Mouse (Mus musculus) kidney, adult 18-20 months (tissue): ENCODE data around the gene Bcl7a.

Source experiments
- DNase-seq: peaks from one replicate; pipeline ENCODE4 v3.0.0; 2021

Bcl7a gene

DNA sequence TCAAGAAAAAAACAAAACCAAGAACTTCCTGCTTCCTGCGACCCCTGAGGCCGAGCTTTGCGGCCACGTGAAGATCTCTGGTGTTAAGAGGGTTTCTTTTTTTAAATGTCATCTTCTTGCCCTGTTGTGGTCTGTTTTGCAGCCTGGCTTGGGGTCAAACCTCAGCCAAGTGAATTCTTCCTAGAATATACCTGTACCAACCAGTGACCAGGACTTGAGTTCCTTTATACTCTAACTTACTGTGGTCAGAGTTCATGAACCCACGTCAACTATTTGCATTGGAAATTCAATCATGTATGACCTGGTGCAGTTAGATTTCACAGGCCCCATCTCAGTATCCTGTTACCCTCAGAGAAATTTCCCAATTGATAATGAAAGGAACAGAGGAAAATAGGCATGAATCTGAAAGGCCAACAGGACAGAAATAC is 35.9 kb downstream of the Bcl7a start:
- DNase-seq: no peak

DNA sequence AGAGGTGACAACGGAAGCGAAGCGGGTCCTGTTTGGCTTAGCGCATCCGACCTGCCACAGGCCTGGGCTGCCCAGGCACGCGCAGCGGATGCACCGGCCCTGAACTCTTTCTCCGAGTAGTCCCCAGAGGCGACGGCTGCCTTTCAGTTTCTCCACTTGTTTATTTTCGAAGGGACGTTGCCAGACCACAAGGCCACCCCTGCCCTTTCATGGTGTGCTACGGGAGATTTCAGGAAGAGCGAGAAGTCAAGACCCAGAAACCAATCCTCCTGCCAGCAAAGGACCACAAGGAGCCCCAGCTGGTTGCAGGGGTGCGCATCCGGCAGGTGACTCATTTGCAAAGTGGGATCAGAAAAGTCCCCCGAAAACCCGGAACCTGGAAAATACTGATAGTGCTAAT is 38.3 kb downstream of the Bcl7a start:
- peak; percentile 47 for DNase-seq

- DNase-seq: no peak
Observed at GRCm38 (mm10) chr5:123382686-123383085, 39.1 kb downstream of the Bcl7a start.

DNA sequence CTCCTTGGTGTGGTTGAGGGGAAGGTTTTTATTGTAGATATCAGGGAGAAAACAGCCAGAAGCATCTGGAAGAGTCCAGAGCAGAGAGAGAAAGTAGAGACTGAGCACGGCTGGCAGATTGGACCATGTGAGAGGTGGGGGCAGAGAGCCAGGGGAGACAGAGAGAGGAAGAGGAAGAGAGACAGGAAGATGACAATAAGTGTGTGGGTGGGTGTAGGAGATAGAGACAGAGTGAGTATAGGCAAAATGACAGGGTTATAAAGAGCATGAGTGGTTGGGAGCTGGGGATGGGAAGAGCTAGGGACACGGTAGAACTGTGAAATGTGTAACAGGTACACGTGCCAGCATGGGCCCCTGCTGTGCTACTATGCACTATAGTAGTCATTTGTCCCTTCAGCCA is 44.8 kb downstream of the Bcl7a start:
- DNase-seq: no peak

DNA sequence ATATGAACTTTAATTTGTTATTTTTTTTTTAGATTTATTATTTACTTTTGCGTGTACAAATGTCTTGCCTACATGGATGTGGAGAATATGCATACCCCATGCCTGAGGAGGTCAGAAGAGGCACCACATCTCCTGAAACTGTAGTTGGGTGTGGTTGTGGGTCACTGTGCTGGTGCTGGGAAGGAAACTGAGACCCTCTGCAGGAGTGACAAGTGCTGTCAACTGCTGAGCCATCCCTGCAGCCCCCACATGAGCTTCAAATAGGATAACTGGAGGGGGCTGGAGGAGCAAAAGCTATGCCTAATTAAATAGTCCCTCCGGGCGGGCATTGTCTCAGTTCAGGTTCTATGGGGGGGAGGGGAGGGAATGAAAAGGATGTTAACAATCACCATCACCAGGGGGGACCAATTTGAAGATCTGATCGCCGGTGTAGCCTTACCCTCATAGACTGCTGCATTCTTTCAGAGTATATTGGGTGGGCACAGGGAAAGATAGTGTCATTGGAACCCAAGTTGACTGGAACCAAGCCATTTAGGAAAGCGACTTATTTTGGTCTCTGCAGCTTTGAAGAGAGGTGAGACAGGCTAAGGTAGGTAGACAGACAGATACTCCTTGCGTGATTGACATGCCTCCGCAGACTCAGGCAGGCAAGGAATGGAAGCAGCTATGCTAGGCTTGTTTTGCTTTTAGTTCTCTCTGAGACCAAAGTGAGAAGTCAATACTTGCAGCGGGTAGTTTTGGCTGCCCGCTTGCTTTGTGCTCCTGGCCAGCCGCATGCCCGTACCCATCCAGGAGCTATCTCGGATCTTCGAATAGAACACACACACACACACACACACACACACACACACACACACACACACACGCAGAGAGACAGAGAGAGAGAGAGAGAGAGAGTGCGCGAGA is 47.2 kb downstream of the Bcl7a start:
- DNase-seq: no peak

- DNase-seq: no peak
Observed at GRCm38 (mm10) chr5:123391442-123391809, 47.8 kb downstream of the Bcl7a start.

- DNase-seq: no peak
Observed at GRCm38 (mm10) chr5:123393786-123394302, 50.2 kb downstream of the Bcl7a start.

DNA sequence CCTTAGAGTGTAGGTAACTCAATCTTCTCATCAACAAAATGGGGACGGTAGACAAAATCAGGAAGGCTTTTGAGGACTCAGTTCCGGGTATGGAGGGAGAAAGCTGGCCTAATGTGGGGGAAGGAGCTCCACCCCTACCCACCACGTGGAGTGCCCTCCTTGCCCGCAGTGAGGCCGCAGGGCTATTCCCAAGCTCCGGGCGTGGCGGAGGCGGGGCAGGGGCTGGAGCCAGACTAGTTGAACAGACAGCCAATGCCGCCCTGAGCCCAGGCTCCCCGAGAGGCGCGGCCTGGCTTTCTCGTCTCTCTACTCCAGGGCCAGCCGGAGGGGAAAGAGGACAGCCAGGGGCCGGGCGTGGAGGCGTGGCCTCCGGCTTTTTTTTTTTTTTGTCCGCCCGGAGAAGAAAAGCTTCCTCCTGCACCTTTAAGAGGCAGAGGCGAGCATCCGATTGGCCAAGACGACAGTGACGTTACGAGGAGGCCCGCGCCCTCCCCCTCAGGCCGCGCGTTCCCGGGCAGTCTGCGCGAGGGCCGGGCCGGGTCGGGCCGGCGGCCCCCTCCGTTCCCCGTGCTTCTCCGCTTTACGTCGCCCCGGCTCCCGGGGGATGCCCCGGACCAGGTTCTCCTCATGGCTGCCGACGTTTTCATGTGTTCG is 50.8 kb downstream of the Bcl7a start, which contains the start of gene Mlxip:
Gene Mlxip (plus strand): TSS at position 496 of the 654 bp plus-strand sequence.
- peak; percentile 95 for DNase-seq

DNA sequence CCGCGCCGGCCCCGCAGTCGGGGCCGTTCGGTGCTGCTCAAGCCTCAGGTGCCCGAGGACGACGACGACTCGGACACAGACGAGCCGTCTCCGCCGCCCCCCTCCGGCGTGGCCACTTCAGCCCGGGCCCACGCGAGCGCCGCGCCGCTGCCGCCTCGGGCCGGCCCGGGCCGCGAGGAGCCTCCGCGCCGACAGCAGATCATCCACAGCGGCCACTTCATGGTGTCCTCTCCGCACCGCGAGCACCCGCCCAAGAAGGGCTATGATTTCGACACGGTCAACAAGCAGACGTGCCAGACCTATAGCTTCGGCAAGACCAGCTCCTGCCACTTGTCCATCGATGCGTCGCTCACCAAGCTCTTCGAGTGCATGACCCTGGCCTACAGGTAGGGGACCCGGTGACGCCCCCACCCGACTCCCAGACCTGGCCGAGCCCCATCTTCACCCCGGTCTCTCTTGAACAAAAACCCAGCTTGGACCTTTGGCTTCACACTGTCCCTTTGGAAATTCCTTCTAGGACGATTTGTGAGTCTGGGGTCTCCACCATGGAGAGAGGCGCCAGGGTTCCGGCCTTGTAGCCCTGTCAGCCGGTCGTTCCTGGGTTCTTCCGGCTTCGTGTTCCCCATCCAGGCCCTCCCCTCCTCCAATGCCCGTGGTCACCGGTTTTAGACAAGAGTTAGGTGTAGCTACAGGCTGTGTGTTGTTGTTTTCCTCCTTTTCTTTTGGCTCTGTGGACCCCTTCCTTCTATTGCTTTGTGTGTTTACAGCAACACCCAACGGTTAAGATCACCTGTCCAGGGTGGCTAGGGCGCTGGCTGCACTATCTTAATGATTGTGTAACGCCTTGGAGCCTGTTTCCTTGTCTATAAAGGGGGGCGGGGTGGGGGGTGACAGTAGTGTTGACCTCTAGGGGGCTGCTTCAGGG is 51.6 kb downstream of the Bcl7a start:
- DNase-seq: no peak

- no peak for DNase-seq
Observed at GRCm38 (mm10) chr5:123396901-123397464, 53.3 kb downstream of the Bcl7a start.

DNA sequence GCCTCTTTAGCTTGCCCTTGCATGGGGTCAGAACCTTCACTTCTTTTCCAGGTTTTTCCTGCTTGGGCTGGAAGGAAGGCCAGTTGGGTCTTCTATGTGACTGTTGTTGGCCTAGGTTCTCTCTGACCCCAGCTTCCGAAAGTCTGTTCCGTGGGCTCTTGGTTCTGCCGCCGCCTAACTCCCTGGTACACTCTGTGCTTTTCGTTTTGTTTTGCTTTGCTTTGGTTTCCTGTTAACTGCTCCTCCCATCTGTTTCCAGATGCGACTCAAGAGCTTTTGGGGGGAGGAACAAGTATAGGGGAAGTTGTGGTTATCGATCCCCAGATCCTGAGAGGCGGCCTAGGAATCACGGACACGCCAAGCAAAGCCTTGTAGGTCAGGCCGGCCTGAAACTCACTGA is 54.2 kb downstream of the Bcl7a start:
- DNase-seq: no peak

DNA sequence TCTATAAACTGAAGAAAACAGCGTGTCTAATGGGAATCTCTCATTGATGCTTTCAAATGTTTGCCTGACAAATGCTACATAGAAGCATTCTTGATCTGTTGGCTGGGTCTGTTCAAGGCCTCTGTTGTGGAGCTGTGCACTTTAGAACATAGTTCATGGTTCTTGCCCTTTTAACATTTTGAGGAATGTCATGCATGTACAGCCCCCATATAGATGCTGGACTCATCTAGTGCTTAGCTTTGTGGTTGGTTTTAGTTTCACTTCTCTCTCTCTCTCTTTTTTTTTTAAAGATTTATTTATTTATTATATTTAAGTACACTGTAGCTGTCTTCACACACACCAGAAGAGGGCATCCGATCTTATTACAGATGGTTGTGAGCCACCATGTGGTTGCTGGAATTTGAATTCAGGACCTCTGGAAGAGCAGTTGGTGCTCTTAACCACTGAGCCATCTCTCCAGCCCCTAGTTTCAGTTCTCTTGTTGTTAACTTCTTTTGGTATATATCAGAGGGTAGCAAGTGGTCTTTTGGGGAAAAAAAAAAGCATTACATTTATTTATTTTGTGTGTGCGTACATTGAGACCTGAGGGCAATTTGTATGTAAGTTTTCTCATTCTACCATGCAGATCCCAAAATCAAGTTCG is 55.3 kb downstream of the Bcl7a start:
- no peak for DNase-seq

DNA sequence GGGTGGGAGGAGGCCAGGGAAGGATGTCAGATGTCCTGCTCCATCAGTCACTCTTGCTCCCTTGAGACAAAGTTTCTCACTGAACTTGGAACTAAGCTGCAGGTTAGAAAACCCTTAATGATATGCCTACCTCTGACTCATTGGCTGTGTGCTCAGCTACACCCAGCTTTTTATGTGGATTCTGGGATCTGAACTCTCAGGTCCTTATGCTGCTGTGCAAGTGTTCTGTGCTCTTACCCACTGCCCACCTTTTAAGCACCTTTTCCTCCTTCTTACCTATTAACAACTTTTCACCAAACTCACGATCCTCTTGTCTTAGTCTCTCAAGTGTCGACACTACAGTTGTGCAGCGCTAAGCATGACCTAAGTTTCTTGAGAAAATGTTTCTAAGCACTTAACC is 60.8 kb downstream of the Bcl7a start:
- DNase-seq: no peak

DNA sequence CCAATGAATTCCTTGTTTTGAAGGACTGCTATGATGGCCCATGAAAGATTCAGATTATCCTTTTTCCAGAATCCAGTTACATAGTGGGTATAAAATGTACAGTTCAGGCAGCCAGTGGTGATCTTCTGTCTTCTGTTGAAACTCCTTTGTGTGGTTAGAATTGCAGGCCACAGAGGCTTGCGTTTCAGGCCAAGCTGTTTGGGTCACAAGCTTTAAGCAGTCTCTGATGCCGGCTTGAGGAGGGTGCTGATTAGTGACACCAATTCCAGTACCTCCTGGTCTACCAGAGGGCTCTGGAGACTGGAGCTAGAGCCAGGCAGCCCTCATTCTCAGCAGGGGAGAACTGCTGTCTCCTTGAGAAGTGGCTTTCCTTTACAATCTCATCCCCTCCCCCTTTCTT is 63.3 kb downstream of the Bcl7a start:
- no peak for DNase-seq

DNA sequence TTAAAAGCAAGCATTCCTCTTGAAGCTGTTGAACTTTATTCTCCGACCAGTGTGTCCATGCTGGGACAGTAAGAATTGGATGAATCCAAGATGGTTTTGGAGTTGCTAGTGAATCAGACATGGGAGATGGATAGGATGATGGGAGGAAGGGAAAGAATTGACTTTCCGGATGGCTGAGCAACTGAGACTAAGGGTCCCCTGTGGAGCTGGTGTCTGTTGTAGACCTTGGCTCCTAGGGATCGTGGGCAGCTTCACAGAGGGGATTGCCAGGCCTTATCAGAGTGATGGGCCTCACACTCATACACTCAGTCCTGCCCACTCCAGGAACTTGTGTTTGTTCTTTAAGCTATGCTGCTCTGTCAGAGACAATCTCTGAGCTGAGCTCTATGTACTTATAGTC is 64.5 kb downstream of the Bcl7a start:
- DNase-seq: no peak

- DNase-seq: no peak
Observed at GRCm38 (mm10) chr5:123412193-123412592, 68.6 kb downstream of the Bcl7a start.

DNA sequence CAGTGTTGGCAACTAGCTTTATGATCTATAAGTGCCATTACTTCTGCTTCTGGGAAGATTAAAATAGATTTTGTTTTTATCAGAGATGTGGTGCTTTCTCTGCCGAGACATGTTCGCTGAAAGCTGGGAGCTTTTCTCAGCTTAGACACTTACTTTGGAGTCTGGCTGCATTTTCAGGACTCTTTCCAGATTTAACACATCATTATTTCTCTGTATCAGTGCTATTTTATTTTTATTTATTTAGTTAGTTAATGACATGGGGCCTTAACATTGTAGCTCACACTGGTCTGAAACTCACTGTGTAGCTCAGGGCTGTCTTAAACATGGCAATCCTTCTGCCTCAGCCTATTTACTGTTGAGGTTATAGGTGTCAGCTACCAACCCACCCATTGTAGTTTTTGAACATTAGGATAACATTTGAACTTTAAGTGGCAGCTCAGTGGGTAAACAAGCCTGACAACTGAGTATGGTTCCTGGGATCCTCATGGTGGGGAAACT is 70.3 kb downstream of the Bcl7a start:
- no peak for DNase-seq

DNA sequence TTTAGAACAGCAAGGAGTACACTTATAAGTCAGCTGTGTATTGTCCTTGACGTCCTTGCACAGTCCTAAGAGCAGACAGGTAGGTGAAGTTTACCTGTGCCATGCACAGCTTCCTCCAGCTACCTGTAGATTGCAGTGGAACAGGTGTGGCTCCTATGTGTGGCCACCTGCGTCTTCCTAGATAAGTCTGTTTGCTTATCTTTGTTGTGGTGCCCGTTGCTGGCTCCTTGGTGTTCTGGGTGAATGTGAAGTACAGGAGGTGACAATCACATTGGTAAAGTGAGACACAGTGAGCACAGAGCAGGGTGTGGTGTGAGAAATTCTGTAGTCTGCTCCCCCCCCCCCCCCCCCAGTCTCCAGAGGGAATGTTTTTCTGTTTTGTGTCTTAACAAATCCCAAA is 72.5 kb downstream of the Bcl7a start:
- no peak for DNase-seq

DNA sequence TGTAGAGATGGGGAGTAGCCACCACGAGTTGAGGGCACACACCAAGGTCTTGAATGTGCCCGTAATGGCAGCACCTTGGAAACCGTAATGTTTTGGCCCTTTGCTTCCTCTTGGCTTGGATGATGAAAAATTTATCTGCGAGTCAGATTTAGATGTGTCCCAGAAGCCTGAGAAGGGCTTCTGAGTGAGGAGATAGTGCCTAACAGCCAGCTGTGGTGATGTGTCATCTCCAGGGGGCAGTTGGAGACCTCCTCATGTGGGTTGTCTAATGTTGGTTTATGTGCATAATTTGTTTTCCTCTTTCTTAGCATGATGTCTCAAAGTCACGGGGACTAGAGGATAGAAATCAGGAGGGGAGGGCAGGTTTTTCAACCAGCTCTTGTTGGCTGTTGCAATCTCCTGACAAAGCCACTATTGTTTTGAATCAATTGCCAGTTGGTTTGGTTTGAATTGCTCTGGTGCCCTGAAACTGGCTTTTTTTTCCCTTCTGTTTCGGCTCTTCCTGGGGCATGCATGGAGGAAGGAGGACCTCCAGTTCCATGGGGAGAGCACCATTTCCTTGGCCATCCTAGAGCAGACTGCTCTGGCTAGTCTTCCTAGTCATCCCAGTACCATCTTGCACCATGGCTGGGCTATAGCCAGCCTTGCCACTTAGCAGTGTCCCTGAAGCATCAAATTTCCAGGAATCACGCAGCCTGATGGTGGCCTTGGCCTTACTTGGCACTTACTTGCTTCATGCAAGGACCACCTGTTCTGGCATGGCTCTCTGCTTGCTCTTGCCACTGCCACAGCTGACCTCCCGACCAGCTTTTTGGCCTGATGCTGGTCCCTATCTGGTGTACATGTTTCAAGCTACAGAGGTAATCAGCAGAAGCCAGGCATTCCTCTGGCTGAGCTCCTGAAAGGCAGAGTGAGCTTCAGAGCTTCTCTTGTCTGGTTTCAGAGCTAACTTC is 73.2 kb downstream of the Bcl7a start:
- no peak for DNase-seq

DNA sequence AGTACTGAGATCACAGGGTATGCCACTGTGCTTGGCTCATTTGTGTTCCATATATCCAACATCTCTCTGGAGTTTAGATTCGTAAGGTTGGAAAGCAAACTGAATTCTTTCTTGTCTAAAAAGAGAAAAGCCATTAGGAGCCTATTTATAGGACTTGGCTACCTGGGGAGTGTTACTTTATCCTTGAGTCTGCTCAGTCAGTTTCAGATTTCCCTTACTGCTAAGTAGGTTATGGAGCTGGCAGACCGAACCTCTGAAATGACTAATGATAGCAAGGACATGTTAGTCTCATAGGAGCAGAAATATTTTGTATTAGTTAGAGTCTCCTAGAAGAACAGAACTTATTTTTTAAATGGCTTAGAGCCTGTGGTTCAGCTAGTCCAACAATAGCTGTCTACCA is 80.3 kb downstream of the Bcl7a start:
- no peak for DNase-seq
